Mouse (Mus musculus) heart, adult 2 months (tissue): ENCODE results near the gene Pknox1. TPM values are rescaled to one million over a fixed set of nuclear protein-coding genes. Genes with fewer than 3 reads are reported as not detected.

Experiments
- DNase-seq, 2 experiments: peaks; one replicate each; pipeline ENCODE4 v3.0.0; 2021
- H3K27ac ChIP-seq: fragments of 200-600 bp; 2 replicates; pipeline ENCODE4 v1.8.1; 2022
- H3K27me3 ChIP-seq: fragments of 200-500 bp; 2 replicates; pipeline ENCODE4 v1.6.1; 2012; ENCODE audit warnings: mild to moderate bottlenecking, low read length, inconsistent platforms, mixed read lengths; ENCODE audit not compliant: control insufficient read depth, insufficient read depth
- H3K36me3 ChIP-seq: fragments of 200-500 bp; 2 replicates; pipeline ENCODE4 v1.6.1; 2012; ENCODE audit warnings: low read length, inconsistent platforms; ENCODE audit not compliant: control insufficient read depth, insufficient read depth
- H3K4me1 ChIP-seq: fragments of 200-500 bp; 2 replicates; pipeline ENCODE4 v1.6.1; 2011; ENCODE audit warnings: low read length; ENCODE audit not compliant: control insufficient read depth, insufficient read depth
- H3K4me3 ChIP-seq: fragments of 200-600 bp; 2 replicates; pipeline ENCODE4 v1.8.1; 2022
- H3K79me2 ChIP-seq: fragments of 200-500 bp; replicated peaks from 2 replicates; pipeline ENCODE4 v1.6.1; 2012; ENCODE audit warnings: mild to moderate bottlenecking, inconsistent platforms, low read length, moderate library complexity, mixed read lengths; ENCODE audit not compliant: control insufficient read depth, insufficient read depth
- H3K9ac ChIP-seq: fragments of 200-500 bp; 2 replicates; pipeline ENCODE4 v1.6.1; 2012; ENCODE audit warnings: low read depth, mild to moderate bottlenecking, control low read depth, inconsistent platforms, low read length, mixed read lengths
- CTCF ChIP-seq: fragments of 200-600 bp; IDR thresholded peaks from 2 replicates; pipeline ENCODE4 v1.8.1; 2022; ENCODE audit warnings: antibody characterized with exemption, mild to moderate bottlenecking, moderate library complexity
- EP300 ChIP-seq: fragments of 200-500 bp; IDR thresholded peaks from 2 replicates; pipeline ENCODE4 v1.6.1; 2011; ENCODE audit warnings: low read depth, low read length, control low read depth; ENCODE audit not compliant: insufficient read depth
- POLR2A ChIP-seq: fragments of 200-500 bp; IDR thresholded peaks from 2 replicates; pipeline ENCODE4 v1.6.1; 2011; ENCODE audit warnings: mild to moderate bottlenecking, low read depth, low read length, control low read depth; ENCODE audit not compliant: insufficient read depth
- WGBS: fragments of 180-500 bp; shearing (Covaris S2); methylation state at CpG from one replicate; pipeline ENCODE4 v1.1.7; 2018; 5-methylcytosine and 5-hydroxymethylcytosine counted together
- intact Hi-C: fragments of 180-260 bp; cut with DNase I; formaldehyde crosslinking; loops from one replicate; pipeline ENCODE4 v1.15.1; 2025
- polyA plus RNA-seq: library from polyadenylated mRNA; depleted of rRNA; stranded (reverse); fragments of >200 nt; gene quantifications from 2 replicates; pipeline ENCODE4 v1.2.3, GENCODE M21; 2012
- total RNA-seq, 2 experiments: library from RNA; stranded (reverse); gene quantifications; 2 replicates each; pipeline ENCODE4 v1.2.3; 2021

Gene Pknox1
- total and polyA plus RNA-seq, 3 experiments, result 6.8 to 13.1 (median 9.3) TPM

- 60% methylated on average over 9 of the region's 9 CpGs for WGBS
- intact Hi-C loops, result no loop called here
- no peaks in the 10 kb centered on the region for H3K27me3 ChIP-seq
- DNase-seq, result no peak
- peaks cover 10% of the 10 kb centered on the region for H3K4me1 ChIP-seq
- no peak overlapping the region; the same call in 1 of the 2 replicates for H3K27ac ChIP-seq
- peaks cover 9% of the 10 kb centered on the region for H3K79me2 ChIP-seq
- peaks cover 3% of the 10 kb centered on the region for H3K36me3 ChIP-seq
- no peak for TF ChIP-seq CTCF
- no peak overlapping the region for H3K9ac ChIP-seq
- no peak overlapping the region for H3K4me3 ChIP-seq
Measured at GRCm38 (mm10) chr17:31570321-31570925, 5.9 kb downstream of the Pknox1 start.

GRCm38 (mm10) chr17:31571689-31572088 is 7.2 kb downstream of the Pknox1 start:
- H3K36me3 ChIP-seq, result peaks cover 3% of the 10 kb centered on the region
- intact Hi-C loops, result no loop called here
- no peaks in the 10 kb centered on the region for H3K27me3 ChIP-seq
- H3K9ac ChIP-seq, result no peak overlapping the region
- no peak for DNase-seq
- no peak overlapping the region for H3K4me3 ChIP-seq
- peaks cover 8% of the 10 kb centered on the region for H3K4me1 ChIP-seq
- TF ChIP-seq POLR2A (no peak), EP300 (no peak), CTCF (no peak)
- H3K27ac ChIP-seq, result no peak overlapping the region
- 90% methylated on average over 5 of the region's 5 CpGs for WGBS
- H3K79me2 ChIP-seq, result peaks cover 8% of the 10 kb centered on the region

DNA sequence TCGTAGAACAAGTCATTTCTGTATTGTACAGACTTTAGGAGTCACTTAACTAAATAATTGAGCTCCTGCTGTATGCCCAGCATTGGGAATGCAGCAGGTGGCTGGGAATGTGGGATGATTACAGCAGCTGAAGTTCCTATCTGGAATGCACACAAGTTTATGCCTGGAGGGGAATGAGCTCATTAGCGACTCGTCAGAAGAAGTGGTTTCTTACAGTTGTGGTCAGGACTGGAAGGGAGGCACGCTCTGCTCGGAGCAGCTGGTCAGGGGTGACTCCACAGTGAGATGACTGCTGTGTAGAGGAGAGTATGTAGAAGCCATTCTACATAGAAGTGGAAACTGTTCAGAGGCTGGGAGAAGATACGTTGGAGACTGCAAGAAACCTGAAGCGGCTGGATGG is 10.1 kb downstream of the Pknox1 start:
- Histone ChIP-seq H3K79me2 (peaks cover 2% of the 10 kb centered on the region; the same call in 1 of the 2 replicates), H3K4me3 (no peak overlapping the region), H3K27ac (no peak overlapping the region), H3K27me3 (no peaks in the 10 kb centered on the region), H3K4me1 (peaks cover 2% of the 10 kb centered on the region), H3K36me3 (no peaks in the 10 kb centered on the region), H3K9ac (no peak overlapping the region)
- TF ChIP-seq POLR2A (no peak), EP300 (no peak), CTCF (no peak)
- intact Hi-C loops, result no loop called here
- WGBS, result 74% methylated on average over 7 of the region's 7 CpGs
- no peak for DNase-seq

DNA sequence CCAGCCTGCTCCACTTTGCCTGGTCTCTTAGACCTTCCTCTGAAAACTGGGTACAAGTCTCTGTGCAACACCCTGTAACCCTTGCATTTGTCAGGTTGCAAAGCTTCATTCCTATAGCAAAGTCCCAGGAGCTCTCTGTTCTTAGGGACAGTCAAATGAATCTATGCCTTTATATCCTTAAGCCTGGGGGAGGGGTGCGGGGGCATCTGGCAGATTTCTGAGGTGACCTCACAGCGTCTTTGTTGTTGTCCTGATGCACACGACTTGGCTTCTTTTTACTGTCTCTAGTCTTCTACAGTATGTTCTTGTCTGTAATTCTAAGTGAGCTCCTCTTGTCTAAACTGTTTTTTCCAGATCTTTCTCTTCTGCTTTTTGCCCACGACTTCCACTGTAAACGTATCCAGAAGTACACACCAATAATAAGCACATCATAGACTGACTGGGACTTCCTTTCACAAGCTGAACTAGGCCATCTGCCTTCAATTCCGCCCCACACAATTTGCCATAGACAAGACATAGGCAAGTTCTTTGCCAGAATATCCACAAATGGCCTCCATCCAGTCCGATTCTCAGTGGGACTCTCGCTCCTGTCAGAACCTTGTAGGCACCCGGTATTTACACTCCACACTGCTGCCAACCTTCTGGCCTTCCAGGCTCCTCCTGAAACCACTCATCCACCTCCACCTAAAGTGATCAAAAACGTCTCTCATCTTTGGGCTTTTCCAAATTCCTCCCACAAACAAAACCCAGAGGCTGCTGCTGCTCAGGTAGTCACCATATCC is 12.1 kb downstream of the Pknox1 start:
- no peak overlapping the region for H3K4me3 ChIP-seq
- H3K4me1 ChIP-seq, result no peaks in the 10 kb centered on the region; the same call in 1 of the 2 replicates
- no peaks in the 10 kb centered on the region for H3K27me3 ChIP-seq
- DNase-seq, result no peak
- intact Hi-C loops, result no loop called here
- no peak overlapping the region for H3K27ac ChIP-seq
- no peak for TF ChIP-seq CTCF
- TF ChIP-seq POLR2A, result no peak
- TF ChIP-seq EP300, result no peak
- WGBS, result 79% methylated on average over 10 of the region's 10 CpGs
- H3K79me2 ChIP-seq, result peaks cover 2% of the 10 kb centered on the region; the same call in 1 of the 2 replicates
- H3K9ac ChIP-seq, result no peak overlapping the region
- H3K36me3 ChIP-seq, result no peaks in the 10 kb centered on the region

GRCm38 (mm10) chr17:31580344-31580743 is 15.8 kb downstream of the Pknox1 start:
- intact Hi-C loops, result no loop called here
- Histone ChIP-seq H3K27me3 (no peaks in the 10 kb centered on the region), H3K4me1 (no peaks in the 10 kb centered on the region; the same call in 1 of the 2 replicates), H3K27ac (no peak overlapping the region), H3K9ac (no peak overlapping the region), H3K79me2 (no peaks in the 10 kb centered on the region), H3K4me3 (no peak overlapping the region), H3K36me3 (no peaks in the 10 kb centered on the region)
- TF ChIP-seq POLR2A (no peak), CTCF (no peak), EP300 (no peak)
- no peak for DNase-seq
- WGBS, result 79% methylated on average over 3 of the region's 3 CpGs

GRCm38 (mm10) chr17:31583185-31583584 is 18.7 kb downstream of the Pknox1 start:
- no peak for TF ChIP-seq CTCF
- TF ChIP-seq EP300, result no peak
- TF ChIP-seq POLR2A, result no peak
- Histone ChIP-seq H3K4me3 (no peak overlapping the region), H3K9ac (no peak overlapping the region), H3K4me1 (no peaks in the 10 kb centered on the region), H3K36me3 (no peaks in the 10 kb centered on the region), H3K27me3 (no peaks in the 10 kb centered on the region), H3K27ac (no peak overlapping the region), H3K79me2 (no peaks in the 10 kb centered on the region)
- intact Hi-C loops, result no loop called here
- WGBS, result 71% methylated on average over 3 of the region's 3 CpGs
- no peak for DNase-seq
